Mouse (Mus musculus): ENCODE results near the gene Rps4x.

DNA sequence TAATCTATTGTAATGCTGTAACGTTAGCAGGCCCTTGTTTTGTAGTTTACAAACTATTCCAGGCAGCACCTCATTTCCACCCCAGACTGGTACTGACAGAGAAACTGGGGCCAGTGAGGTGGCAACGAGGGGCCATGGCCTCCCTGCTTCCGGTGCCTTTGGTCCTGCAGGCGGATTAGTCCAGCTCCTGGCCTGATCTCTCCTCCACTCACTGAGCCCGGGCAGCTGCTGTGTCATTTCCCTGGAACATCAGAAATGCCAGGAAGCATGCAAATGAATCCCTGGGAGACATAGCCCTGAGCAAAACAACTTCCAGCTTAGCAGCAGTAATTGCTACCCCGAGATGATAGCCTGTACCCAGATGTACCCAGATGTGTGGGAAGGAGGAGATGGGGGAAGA, 22.2 kb downstream of the Rps4x start:
- no peak for TF ChIP-seq CTCF (IDR thresholded peaks at IDR 0.05; ENCODE audit: extremely low read depth, insufficient read length, insufficient replicate concordance, low read depth, low read length)
- no peak for TF ChIP-seq POLR2A (IDR thresholded peaks at IDR 0.05; ENCODE audit: low read depth, low read length)

Measured in small intestine, adult 2 months (tissue).